Mouse (Mus musculus) hindbrain, embryonic 13.5 days (tissue): ENCODE data around the gene Tha1. TPM values are rescaled to one million over a fixed set of nuclear protein-coding genes. Genes with fewer than 3 reads are reported as not detected.

Experiments used
- ATAC-seq: fragments of 200-750 bp; cut with Nextera tagmentation; 2 replicates; pipeline ENCODE4 v1.8.0; 2017; ENCODE audit warnings: moderate TSS enrichment; ENCODE audit not compliant: low FRiP score
- H3K27ac ChIP-seq: fragments of 300-500 bp; sonication (generic); 2 replicates; pipeline ENCODE4 v1.5.1; 2015; ENCODE audit warnings: inconsistent platforms, mild to moderate bottlenecking, moderate library complexity
- H3K27me3 ChIP-seq: fragments of 300-500 bp; sonication (generic); 2 replicates; pipeline ENCODE4 v1.6.1; 2015; ENCODE audit warnings: mild to moderate bottlenecking, inconsistent platforms
- H3K36me3 ChIP-seq: fragments of 300-500 bp; sonication (generic); 2 replicates; pipeline ENCODE4 v1.6.1; 2015; ENCODE audit warnings: mild to moderate bottlenecking, inconsistent platforms
- H3K4me1 ChIP-seq: fragments of 300-500 bp; sonication (generic); replicated peaks from 2 replicates; pipeline ENCODE4 v1.6.1; 2015; ENCODE audit warnings: inconsistent platforms
- H3K4me2 ChIP-seq: fragments of 300-500 bp; sonication (generic); 2 replicates; pipeline ENCODE4 v1.6.1; 2015; ENCODE audit warnings: inconsistent platforms, mild to moderate bottlenecking, moderate library complexity
- H3K4me3 ChIP-seq: fragments of 300-500 bp; sonication (generic); 2 replicates; pipeline ENCODE4 v1.5.1; 2015; ENCODE audit warnings: mild to moderate bottlenecking, inconsistent platforms
- H3K9ac ChIP-seq: fragments of 300-500 bp; sonication (generic); 2 replicates; pipeline ENCODE4 v1.6.1; 2015; ENCODE audit warnings: mild to moderate bottlenecking, inconsistent platforms
- H3K9me3 ChIP-seq: fragments of 300-500 bp; sonication (generic); 2 replicates; pipeline ENCODE4 v1.6.1; 2016; ENCODE audit warnings: inconsistent platforms
- WGBS: fragments of 180-500 bp; shearing (Covaris S2); methylation state at CpG from one replicate; pipeline ENCODE4 v1.1.7; 2015; 5-methylcytosine and 5-hydroxymethylcytosine counted together
- polyA plus RNA-seq: library from polyadenylated mRNA; unstranded; fragments of >200 nt; fragmentation: Nextera tagmentation; extraction: Ambion mirVana; gene quantifications from 2 replicates; pipeline ENCODE4 v1.2.1, GENCODE M21; 2015

Tha1 gene
- polyA plus RNA-seq, 1 experiment from 2014 or later = 3.2 TPM

DNA sequence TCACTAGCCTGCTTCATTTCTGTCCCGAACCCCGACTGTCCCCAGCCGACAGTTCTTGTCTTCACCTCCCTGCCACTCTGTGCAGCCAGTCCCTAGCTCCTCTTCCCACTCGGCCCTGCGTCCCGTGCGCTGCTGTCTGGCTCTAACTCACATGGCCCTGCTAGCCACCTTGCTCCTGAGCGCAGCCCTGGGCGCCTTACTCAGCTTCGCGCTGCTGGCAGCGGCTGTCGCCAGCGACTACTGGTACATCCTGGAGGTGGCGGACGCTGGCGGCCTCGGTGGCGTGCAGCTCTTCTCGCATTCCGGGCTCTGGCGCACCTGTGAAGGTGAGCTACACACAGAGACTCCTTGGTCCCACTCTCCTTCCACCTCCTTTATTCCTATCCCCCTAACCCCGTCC, 12.7 kb downstream of the Tha1 start, which contains the start of gene Tmem235:
TSS of gene Tmem235 (plus strand) at position 152 of the 400 bp plus-strand sequence.
- no peak within 1 kb of the TSS for H3K4me3 ChIP-seq
- no peak for ATAC-seq
- peaks cover 44% of the 10 kb centered on the region for H3K27me3 ChIP-seq
- H3K9ac ChIP-seq = peak within 1 kb of the TSS; percentile 2; the same call in 1 of the 2 replicates
- H3K4me2 ChIP-seq = peak within 1 kb of the TSS; percentile 37
- no peaks in the 10 kb centered on the region for H3K9me3 ChIP-seq
- 2% methylated on average over 23 of the region's 23 CpGs for WGBS
- peaks cover 9% of the 10 kb centered on the region; the same call in 1 of the 2 replicates for H3K36me3 ChIP-seq
- H3K4me1 ChIP-seq = peaks cover 23% of the 10 kb centered on the region
- H3K27ac ChIP-seq = no peak within 1 kb of the TSS

DNA sequence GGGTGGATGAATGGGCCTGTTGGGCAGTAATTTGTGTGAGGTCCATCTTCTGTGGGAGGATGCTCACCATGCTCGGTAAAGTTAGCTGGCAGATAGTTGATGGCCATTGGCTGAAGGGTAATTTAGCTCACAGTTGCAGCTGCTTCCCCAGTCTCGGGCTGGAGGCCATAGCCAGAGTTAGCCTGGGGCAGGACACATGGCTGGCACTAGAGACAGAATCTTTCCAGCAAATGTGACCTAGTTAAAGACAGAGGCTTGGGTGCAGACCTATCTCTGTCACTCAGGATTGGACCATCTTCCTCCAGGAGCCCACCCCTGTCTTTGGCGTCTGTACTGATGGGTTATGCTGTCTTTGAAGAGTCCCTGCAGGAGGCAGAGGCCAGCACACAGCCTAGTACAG, 14.9 kb downstream of the Tha1 start:
- Histone ChIP-seq H3K4me2 (no peak overlapping the region), H3K4me3 (no peak overlapping the region), H3K27me3 (peaks cover 39% of the 10 kb centered on the region), H3K9me3 (no peaks in the 10 kb centered on the region), H3K36me3 (peaks cover 9% of the 10 kb centered on the region; the same call in 1 of the 2 replicates), H3K9ac (no peak overlapping the region), H3K27ac (no peak overlapping the region), H3K4me1 (peaks cover 15% of the 10 kb centered on the region)
- WGBS = 46% methylated on average over 3 of the region's 3 CpGs
- no peak for ATAC-seq

DNA sequence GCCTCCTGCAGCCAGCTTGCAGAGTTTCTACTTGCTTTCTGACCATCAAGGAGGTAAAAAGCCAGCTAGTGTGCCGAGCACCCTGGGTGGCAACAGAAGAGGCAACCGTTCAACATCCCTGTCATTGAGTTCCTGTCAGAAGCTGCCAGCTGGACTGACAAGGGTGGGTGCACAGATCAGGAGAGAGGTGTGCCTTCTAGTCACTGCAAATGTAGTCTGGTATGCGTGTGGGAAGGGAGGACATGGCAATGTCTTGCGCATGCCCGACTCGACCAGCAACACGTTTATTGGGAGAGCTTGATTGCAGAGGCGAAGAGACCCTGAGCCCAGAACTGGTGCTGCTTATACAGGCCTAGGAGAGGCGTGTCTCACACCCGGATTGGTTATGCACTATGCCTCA, 15.8 kb downstream of the Tha1 start:
- H3K9me3 ChIP-seq = no peaks in the 10 kb centered on the region
- WGBS = 95% methylated on average over 10 of the region's 10 CpGs

DNA sequence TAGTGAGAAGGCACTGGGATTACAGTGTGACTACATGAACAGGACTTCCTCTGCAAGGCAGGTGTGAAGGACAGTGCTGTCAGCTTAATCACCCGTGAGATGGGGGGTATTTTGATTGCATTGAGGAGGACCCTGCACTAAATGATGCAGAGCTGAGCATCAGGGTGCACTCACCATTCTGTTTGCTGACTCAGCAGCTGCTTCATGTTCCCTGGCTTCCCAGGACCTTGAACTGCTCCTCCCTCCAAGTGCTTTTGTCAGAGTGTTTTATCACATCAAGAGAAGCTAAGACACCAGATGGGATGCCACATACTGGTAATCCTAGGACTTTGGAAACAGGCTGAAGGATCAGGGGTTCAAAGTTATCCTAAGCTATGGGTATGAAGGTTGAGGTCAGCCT, 17.3 kb downstream of the Tha1 start:
- H3K27me3 ChIP-seq = peaks cover 24% of the 10 kb centered on the region
- no peak overlapping the region for H3K4me2 ChIP-seq
- H3K27ac ChIP-seq = no peak overlapping the region
- WGBS = 96% methylated on average over 1 of the region's 1 CpGs
- no peaks in the 10 kb centered on the region for H3K9me3 ChIP-seq
- H3K9ac ChIP-seq = no peak overlapping the region; the same call in 1 of the 2 replicates
- H3K36me3 ChIP-seq = peaks cover 16% of the 10 kb centered on the region
- H3K4me1 ChIP-seq = peaks cover 11% of the 10 kb centered on the region; the same call in 1 of the 2 replicates
- H3K4me3 ChIP-seq = no peak overlapping the region
- no peak for ATAC-seq

More for the DNA sequence above, 15.8 kb downstream of the Tha1 start:
- Histone ChIP-seq H3K36me3 (peaks cover 16% of the 10 kb centered on the region), H3K4me3 (no peak overlapping the region), H3K4me2 (no peak overlapping the region), H3K27me3 (peaks cover 38% of the 10 kb centered on the region), H3K9ac (no peak overlapping the region), H3K27ac (no peak overlapping the region), H3K4me1 (peaks cover 11% of the 10 kb centered on the region; the same call in 1 of the 2 replicates)
- ATAC-seq = no peak

DNA sequence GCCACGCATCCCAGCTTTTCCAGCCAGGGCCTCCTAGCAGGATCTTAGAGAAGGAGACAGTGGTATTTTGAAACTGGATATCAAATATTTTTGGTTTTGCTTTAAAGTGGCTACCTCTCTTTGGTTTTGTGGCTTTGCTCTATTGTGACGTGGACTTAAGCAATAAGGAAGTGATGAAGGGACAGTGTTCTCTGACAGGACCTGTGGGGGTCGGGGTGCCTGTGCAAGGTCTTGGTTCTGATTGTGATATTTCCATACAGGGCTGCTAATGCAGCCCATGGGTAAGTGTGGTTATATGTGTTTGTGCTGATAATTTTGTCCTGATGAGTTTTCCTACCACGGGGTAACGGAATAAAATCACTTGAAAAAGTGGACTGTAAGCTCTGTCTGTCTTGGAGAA, 17.9 kb downstream of the Tha1 start:
- Histone ChIP-seq H3K27ac (no peak overlapping the region), H3K4me3 (no peak overlapping the region), H3K9me3 (no peaks in the 10 kb centered on the region), H3K27me3 (peaks cover 18% of the 10 kb centered on the region), H3K4me2 (no peak overlapping the region), H3K4me1 (peaks cover 9% of the 10 kb centered on the region), H3K9ac (no peak overlapping the region), H3K36me3 (peaks cover 16% of the 10 kb centered on the region)
- 98% methylated on average over 5 of the region's 5 CpGs for WGBS
- no peak for ATAC-seq

DNA sequence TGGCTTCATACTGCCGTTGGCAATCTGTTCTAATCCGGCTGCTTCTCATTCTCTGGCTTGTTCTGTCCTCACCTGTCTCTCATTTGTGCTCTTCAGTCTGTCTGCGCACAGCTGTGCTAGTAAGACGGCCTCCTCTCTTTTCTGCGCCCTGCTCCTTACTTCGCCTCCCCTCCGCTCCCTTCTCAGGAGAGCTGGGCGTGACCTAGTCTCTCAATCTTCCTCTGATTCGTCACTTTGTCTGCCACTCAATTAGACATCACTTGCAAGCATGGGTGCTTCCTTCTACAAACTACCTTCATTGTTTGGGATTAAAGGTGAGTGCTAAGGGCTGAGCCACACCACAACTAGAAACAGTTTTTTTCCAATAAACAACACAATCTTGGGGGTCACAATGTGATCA, 19.0 kb downstream of the Tha1 start:
- peaks cover 7% of the 10 kb centered on the region for H3K27me3 ChIP-seq
- ATAC-seq = no peak
- peaks cover 16% of the 10 kb centered on the region for H3K36me3 ChIP-seq
- peaks cover 13% of the 10 kb centered on the region for H3K4me1 ChIP-seq
- no peak overlapping the region for H3K4me2 ChIP-seq
- no peak overlapping the region for H3K27ac ChIP-seq
- no peak overlapping the region for H3K9ac ChIP-seq
- H3K9me3 ChIP-seq = no peaks in the 10 kb centered on the region
- H3K4me3 ChIP-seq = no peak overlapping the region
- whole genome bisulfite sequencing = 96% methylated on average over 9 of the region's 9 CpGs

DNA sequence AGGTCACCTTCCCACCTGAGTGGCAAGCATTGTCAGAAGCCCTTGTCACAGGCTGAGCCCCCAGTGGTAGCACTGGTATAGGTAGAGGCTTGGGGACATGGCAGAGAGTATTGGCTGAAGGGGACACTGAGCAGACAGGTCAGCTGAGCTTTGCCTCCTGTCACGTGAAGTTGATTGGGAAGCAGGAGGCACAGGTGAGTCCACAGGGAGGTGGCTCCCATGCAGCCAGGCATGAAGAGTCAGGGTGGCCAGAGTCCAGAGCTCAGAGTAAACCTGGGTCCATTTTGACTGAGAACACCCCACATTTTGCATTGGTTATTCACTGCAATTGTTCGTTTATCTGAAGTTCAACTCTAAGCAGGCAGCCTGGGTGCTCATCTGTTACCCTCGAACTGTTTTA, 20.4 kb downstream of the Tha1 start:
- Histone ChIP-seq H3K27ac (no peak overlapping the region), H3K9ac (no peak overlapping the region), H3K4me3 (no peak overlapping the region), H3K4me2 (no peak overlapping the region), H3K9me3 (no peaks in the 10 kb centered on the region), H3K36me3 (peaks cover 16% of the 10 kb centered on the region), H3K27me3 (no peaks in the 10 kb centered on the region), H3K4me1 (peaks cover 21% of the 10 kb centered on the region)
- WGBS = 93% methylated on average over 3 of the region's 3 CpGs
- no peak for ATAC-seq

DNA sequence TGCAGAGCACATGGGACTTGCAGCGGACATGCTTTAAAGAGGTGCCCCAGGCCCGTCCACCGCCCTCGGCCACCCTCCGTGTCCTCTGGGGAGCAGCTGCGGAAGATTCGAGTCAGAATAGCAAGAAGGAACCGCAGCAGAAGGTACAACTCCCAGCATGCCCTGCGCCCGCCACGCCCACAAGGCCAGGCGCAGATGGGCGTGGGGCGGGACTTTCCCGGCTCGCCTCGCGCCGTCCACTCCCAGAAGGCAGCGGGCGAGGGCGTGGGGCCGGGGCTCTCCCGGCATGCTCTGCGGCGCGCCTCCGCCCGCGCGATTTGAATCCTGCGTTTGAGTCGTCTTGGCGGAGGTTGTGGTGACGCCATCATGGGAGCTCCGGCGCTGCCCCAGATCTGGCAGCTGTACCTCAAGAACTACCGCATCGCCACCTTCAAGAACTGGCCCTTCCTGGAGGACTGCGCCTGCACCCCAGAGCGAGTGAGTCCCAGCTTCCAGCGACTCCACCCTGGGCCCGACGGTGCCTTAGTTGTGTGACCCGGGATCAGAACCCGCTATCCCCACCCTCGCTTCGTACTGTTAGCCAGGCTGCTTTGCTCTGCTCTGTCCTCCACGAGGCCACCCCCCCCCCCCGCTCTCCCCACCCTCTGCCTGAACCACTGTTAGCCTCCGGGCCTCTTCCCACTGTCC, 24.2 kb downstream of the Tha1 start, which contains the start of gene Birc5:
TSS of gene Birc5 (plus strand) at position 267 of the 687 bp plus-strand sequence.
- Histone ChIP-seq H3K9ac (peak within 1 kb of the TSS; percentile 92), H3K4me3 (peak within 1 kb of the TSS; percentile 64), H3K9me3 (no peaks in the 10 kb centered on the region), H3K36me3 (peaks cover 7% of the 10 kb centered on the region; the same call in 1 of the 2 replicates), H3K4me1 (peaks cover 25% of the 10 kb centered on the region), H3K27ac (peak within 1 kb of the TSS; percentile 98), H3K4me2 (peak within 1 kb of the TSS; percentile 88), H3K27me3 (no peaks in the 10 kb centered on the region)
- under 1% methylated on average over 44 of the region's 51 CpGs for WGBS
- ATAC-seq = peak; percentile 96

DNA sequence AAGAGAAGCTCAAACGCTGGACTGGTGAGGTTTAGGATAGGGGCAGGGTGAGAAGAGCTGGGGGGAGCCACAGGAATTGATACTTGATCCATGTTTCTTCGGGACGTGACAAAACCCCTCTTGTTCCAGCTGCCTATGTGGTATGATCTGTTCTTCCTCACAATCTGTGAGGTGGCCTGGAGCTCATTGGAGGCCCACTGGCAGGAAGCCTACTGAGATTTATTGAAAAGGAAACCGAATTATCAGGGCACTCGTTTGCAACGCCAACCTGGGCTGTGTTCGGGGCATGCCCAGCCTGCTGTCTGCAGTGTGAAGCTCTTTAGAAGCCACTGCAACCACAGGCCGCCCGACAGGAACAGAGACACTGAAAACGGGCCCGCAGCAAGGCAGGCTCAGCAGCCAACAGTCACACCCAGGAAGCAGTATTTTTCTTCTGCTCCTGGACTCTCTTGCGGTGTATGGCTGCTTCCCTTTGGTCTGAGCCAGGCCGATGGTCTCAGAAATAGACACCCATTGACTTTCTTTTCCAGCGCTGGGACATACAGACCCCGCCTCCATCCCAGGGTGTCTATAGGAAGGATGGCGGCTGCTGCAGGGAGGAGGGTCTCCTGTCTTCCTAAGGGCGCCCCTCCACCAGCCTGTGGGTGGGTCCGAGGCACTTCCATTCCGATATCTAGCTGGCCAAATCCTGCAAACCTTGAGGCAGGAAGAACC, 24.9 kb downstream of the Tha1 start:
- WGBS = 13% methylated on average over 19 of the region's 19 CpGs
- Histone ChIP-seq H3K27ac (peak overlapping the region; percentile 98), H3K9me3 (no peaks in the 10 kb centered on the region), H3K9ac (peak overlapping the region; percentile 92), H3K4me3 (peak overlapping the region; percentile 64), H3K4me2 (peak overlapping the region; percentile 88), H3K4me1 (peaks cover 25% of the 10 kb centered on the region), H3K27me3 (no peaks in the 10 kb centered on the region), H3K36me3 (peaks cover 7% of the 10 kb centered on the region; the same call in 1 of the 2 replicates)
- peak; percentile 92 for ATAC-seq

DNA sequence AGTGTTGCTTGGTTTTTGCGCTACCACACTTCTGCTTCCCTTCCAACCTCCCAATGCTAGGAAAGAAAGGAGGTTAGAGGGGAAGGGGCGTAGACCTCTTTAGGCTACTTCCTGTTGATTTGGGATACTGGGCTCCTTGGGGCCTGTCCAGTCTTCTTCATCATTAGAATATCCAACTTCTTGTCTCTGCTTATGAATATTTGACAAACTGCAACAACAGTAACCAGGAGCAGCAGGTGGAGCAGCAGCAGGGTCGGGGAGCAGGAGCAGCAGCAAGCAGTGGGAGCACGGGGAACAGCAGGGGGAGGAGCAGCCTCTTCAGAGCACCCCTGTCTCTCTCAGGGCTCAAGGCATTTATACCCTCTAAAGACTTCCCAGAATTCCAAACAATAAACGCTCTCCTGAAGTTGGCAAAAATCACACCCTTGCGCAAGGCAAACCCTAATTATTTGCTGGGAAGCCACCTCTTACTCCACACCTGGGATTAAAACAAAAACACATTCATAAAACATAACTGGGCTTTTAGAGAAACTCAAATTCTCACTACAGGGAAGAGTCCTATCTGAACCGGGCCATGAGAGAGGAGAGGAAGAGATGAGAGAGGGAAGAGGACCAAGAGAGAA, 25.6 kb downstream of the Tha1 start:
- H3K4me1 ChIP-seq = peaks cover 25% of the 10 kb centered on the region
- peak overlapping the region; percentile 98 for H3K27ac ChIP-seq
- ATAC-seq = no peak
- H3K4me3 ChIP-seq = peak overlapping the region; percentile 64; the same call in 1 of the 2 replicates
- peak overlapping the region; percentile 88 for H3K4me2 ChIP-seq
- no peaks in the 10 kb centered on the region for H3K27me3 ChIP-seq
- WGBS = 88% methylated on average over 7 of the region's 7 CpGs
- H3K9me3 ChIP-seq = no peaks in the 10 kb centered on the region
- H3K36me3 ChIP-seq = 0 out of 2 replicates have a peak, but pooled peaks cover under 1% of the 10 kb centered on the region
- H3K9ac ChIP-seq = peak overlapping the region; percentile 92

DNA sequence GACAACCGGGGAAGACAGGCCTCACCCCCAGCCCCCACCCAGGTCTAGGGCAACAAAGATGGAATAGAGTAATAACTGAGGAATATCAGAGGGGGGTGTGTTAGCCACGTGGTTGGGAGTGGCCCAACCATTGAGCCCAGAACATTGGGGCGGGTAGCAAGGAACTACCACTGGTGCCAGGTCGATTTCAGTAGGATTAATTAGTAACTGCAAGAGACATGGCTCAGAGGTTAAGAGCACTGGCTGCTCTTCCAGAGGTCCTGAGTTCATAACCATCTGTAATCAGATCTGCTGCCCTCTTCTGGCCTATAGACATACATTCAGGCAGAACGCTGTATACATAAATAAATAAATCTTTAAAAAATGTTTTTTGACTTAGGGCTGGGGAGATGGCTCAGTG, 26.6 kb downstream of the Tha1 start:
- Histone ChIP-seq H3K4me1 (peaks cover 25% of the 10 kb centered on the region), H3K9ac (no peak overlapping the region), H3K9me3 (no peaks in the 10 kb centered on the region), H3K4me3 (no peak overlapping the region), H3K4me2 (no peak overlapping the region), H3K36me3 (no peaks in the 10 kb centered on the region), H3K27me3 (no peaks in the 10 kb centered on the region), H3K27ac (no peak overlapping the region)
- WGBS = 64% methylated on average over 5 of the region's 5 CpGs
- ATAC-seq = no peak

DNA sequence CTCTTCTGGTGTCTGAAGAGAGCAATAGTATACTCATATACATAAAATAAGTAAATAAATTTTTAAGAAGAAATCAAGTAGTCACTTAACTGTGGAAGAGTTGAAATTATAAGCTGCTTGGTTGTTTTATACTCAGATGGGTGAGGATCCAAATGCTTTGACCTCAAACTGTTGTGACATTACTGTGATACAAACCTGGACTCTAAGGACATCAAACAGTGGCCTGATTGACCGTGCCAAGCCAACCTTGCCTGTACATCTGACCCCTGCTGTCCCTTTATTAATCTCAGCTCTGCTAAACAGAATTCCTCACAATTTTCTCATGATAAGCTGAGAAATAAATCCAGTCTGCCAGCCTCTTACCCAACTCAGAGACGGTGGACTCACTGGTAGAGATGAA, 27.6 kb downstream of the Tha1 start:
- Histone ChIP-seq H3K4me3 (no peak overlapping the region), H3K9me3 (no peaks in the 10 kb centered on the region), H3K4me2 (no peak overlapping the region), H3K27ac (no peak overlapping the region), H3K9ac (no peak overlapping the region), H3K4me1 (peaks cover 25% of the 10 kb centered on the region), H3K27me3 (no peaks in the 10 kb centered on the region), H3K36me3 (no peaks in the 10 kb centered on the region)
- no peak for ATAC-seq
- WGBS = 80% methylated on average over 2 of the region's 2 CpGs
